Mouse (Mus musculus) hematopoietic multipotent progenitor cell, adult 10-12 weeks (in vitro differentiated cells): Measurements from ENCODE around the gene Ddx43. TPM values are rescaled to one million over a fixed set of nuclear protein-coding genes. Genes with fewer than 3 reads are reported as not detected.

Experiments used
- polyA plus RNA-seq: library from polyadenylated mRNA; stranded (reverse); fragments of >175 nt; gene quantifications from 2 replicates; pipeline ENCODE4 v1.2.3, GENCODE M21; 2012; ENCODE audit warnings: low replicate concordance

Gene Ddx43
- 0.64 and 1.4 TPM in 2 replicates for polyA plus RNA-seq

GRCm38 (mm10) chr9:78395630-78396351 lies at the start of gene Ddx43:
TSS of gene Ddx43 (plus strand) at chr9:78395777.

GRCm38 (mm10) chr9:78355611-78356010 lies 40.0 kb upstream of the Ddx43 start, which contains the start of gene Gsta2:
TSS of gene Gsta2 (minus strand) at chr9:78355788.

GRCm38 (mm10) chr9:78367959-78368358 lies 27.6 kb upstream of the Ddx43 start, which contains the start of gene Dppa5a:
TSS of gene Dppa5a (minus strand) at chr9:78368177.

GRCm38 (mm10) chr9:78378113-78378785 lies 17.3 kb upstream of the Ddx43 start, which contains the start of gene Ooep:
TSS of gene Ooep (minus strand) at chr9:78378725.

GRCm38 (mm10) chr9:78442579-78443392 lies 47.2 kb downstream of the Ddx43 start, which contains the start of gene Cgas:
TSS of gene Cgas (minus strand) at chr9:78443237.

GRCm38 (mm10) chr9:78447973-78448873 lies 52.6 kb downstream of the Ddx43 start, which contains the start of the genes Mto1 and Gm17324:
TSS of gene Mto1 (plus strand) at chr9:78448208.
TSS of gene Gm17324 (minus strand) at chr9:78448786.

Other genes starting within 250 kb of the Ddx43 start
- gene Gsta4, start 213.0 kb upstream of the Ddx43 start, polyA plus RNA-seq = 0.45 and 0.48 TPM in 2 replicates
- gene Gsta1, start 165.1 kb upstream of the Ddx43 start, polyA plus RNA-seq = not detected in 2 replicates
- gene Gm3776, start 138.6 kb upstream of the Ddx43 start, polyA plus RNA-seq = not detected in 2 replicates
- gene Gm10639, start 105.9 kb upstream of the Ddx43 start, polyA plus RNA-seq = not detected in 2 replicates
- not detected in 2 replicates for gene Omt2a, start 81.0 kb upstream of the Ddx43 start, polyA plus RNA-seq
- gene Omt2b, start 68.2 kb upstream of the Ddx43 start, polyA plus RNA-seq = not detected in 2 replicates
- not detected in 2 replicates for gene Gsta2, start 40.0 kb upstream of the Ddx43 start, polyA plus RNA-seq
- not detected in 2 replicates for gene Dppa5a, start 27.6 kb upstream of the Ddx43 start, polyA plus RNA-seq
- not detected in 2 replicates for gene Ooep, start 17.1 kb upstream of the Ddx43 start, polyA plus RNA-seq
- 1.1 and 4.1 TPM in 2 replicates for gene Cgas, start 47.5 kb downstream of the Ddx43 start, polyA plus RNA-seq
- gene Mto1, start 52.4 kb downstream of the Ddx43 start, polyA plus RNA-seq = 8.8 and 19.1 TPM in 2 replicates
- gene Gm17324, start 53.0 kb downstream of the Ddx43 start, polyA plus RNA-seq = 0.15 TPM in 1 of 2 replicates, not detected in the other
- 594 and 678 TPM in 2 replicates for gene Eef1a1, start 93.4 kb downstream of the Ddx43 start, polyA plus RNA-seq
- gene Slc17a5, start 192.3 kb downstream of the Ddx43 start, polyA plus RNA-seq = 2.5 and 4.9 TPM in 2 replicates
- gene Cd109, start 219.8 kb downstream of the Ddx43 start, polyA plus RNA-seq = not detected in 2 replicates